Mouse (Mus musculus) Muller cell, postnatal 12 days (primary cell): ENCODE measurements at regions not wholly inside any gene's neighbourhood (a gene's known extent, or its start where the extent isn't known, plus 50 kb on each side); places are given as distances from the start of the nearest gene placed in this dataset.

Source experiments
- DNase-seq: peaks from one replicate; pipeline ENCODE4 v3.0.0-alpha.2; 2015; ENCODE audit errors: inconsistent ontology term

GRCm38 (mm10) chr3:3746542-3746941 lies 2004.1 kb upstream of the Gm8797 start:
- DNase-seq, result no peak

DNA sequence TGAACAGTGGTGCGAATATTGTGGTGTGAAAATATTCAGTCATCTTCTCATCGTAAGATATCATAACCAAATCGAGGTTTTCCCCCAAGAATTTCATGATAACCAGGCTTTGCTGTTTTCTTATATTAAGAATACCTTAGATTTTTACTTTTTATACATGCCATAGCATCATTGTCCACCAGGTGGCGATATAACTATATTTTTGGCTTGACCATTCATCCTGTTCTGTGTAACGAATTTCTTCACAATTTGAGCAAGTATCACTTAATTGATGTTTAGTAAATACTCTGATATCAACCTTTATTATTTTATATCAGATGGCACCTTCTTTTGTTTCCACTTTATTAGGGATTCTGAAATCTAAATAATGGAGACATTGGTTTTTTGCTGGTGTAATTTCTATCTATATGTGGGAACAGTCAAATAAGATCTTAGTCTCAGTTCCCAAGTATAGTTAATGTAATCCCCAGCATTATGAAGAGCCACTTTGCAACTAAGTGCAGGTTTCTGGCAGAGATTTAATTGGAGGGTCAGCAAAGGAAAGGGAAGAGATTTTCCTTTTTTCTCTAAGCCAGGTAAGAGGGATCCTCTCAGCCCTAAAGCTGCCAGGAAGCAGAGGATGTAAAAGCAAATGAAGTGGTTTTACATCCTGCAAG lies 1998.9 kb upstream of the Gm8797 start:
- no peak for DNase-seq

DNA sequence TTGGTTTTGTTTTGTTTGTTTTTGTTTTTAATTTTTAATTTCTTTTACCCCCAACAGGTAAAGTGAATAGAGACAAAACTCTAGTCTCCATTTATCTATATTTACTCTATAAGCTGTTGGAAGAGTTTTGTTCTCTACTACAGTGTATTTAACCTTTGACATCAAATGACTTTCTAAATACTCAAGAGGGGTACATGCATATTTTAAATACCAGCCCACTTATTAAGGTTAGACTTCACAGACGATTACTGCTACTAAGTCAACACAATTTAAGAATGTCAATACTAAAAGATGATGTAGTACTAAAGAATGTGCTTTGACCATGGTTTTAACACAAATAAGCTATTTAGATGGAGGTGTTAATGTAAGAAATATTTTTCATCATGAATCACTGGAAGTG lies 1989.3 kb upstream of the Gm8797 start:
- DNase-seq, result peak; percentile 6

DNA sequence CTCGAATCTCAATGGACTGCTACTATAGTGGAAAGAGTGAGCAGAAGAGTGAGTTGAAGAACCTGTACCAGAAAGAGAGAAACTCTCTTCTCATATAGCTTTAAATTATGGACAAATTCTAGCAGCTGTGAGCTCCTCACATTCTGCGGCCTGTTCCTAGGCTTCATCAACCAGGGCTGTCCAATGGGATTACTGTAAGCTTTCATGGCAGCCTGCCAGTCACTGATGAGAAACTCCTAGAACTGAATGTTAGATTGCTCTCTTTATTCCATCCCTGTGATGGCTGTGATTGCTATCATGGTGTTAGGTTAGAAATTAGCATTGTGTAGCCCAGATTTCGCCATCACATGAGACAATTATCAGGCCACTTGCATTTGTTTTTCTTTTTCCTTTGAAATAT lies 1966.4 kb upstream of the Gm8797 start:
- peak; percentile 12 for DNase-seq

DNA sequence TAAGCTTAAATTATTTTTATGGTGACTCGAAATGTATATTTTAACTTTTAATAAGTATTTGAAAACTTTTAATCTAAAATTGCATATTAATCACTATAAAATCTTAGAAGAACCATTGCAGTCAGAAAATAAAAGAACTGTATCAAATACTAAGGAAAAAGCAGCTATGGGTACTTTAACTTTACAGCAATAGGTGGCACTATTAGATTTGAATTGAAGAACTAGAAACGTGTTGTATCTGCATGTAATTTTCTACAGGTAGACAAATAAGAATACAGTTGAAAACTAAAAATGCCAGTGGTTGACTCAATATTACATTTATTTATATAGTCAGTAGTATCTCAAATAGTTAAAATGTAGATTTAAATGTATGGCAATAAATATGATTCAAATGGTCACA lies 1964.6 kb upstream of the Gm8797 start:
- DNase-seq, result peak; percentile 0

DNA sequence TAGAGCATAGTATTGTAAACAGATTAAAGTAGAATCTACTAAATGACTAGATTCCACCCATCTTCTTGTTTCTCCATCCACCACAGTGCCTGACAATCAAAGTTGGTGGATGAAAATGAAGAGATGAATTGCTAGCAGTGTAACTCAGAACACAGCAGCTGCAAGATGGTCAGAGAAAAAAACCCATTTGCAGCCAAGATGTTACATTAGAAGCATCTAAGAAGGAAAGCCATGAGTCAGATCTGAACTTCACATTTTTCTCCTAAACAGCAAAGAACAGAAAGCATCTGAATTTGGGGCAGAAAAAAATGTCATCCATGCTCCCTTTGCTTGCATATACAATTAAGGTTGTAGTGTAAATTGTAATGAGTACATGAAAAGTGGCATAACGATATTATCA lies 1942.8 kb upstream of the Gm8797 start:
- no peak for DNase-seq

DNA sequence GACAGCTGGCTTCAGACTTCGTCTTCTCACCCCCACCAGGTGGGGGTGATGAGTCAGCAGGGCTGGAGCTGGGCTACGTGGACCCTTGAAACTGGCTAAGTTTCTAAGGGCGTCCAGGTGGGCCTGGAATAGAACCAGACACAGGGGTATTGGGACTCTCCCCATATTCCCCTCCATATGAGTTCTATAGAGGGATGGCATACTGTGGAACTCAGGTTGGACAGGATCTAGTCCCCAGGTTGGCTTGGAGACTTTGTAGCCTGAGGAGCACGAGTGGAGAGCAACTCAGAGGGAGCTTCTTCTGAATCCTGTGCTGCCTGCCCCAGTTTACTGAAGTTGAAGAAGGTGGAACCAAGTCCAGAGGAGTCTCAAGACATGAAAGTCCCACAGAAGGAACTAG lies 1921.6 kb upstream of the Gm8797 start:
- DNase-seq, result no peak

- DNase-seq, result no peak
These were observed 1919.0 kb upstream of the Gm8797 start for GRCm38 (mm10) chr3:3831411-3832286.
